Mouse (Mus musculus): ENCODE results near the gene Gimap4.

- TF ChIP-seq POLR2A (IDR thresholded peaks at IDR 0.05; ENCODE audit: borderline replicate concordance, insufficient read depth, low read length) (no peak), CTCF (IDR thresholded peaks at IDR 0.05; ENCODE audit: borderline replicate concordance, insufficient read depth, low read depth, low read length) (no peak)
Measured at GRCm38 (mm10) chr6:48677492-48678345, 6.6 kb upstream of the Gimap4 start.

All from cerebellum, adult 2 months (tissue).